Comparison of ENCODE assay signal across 26 mouse cellular contexts in the genomic region with DNA sequence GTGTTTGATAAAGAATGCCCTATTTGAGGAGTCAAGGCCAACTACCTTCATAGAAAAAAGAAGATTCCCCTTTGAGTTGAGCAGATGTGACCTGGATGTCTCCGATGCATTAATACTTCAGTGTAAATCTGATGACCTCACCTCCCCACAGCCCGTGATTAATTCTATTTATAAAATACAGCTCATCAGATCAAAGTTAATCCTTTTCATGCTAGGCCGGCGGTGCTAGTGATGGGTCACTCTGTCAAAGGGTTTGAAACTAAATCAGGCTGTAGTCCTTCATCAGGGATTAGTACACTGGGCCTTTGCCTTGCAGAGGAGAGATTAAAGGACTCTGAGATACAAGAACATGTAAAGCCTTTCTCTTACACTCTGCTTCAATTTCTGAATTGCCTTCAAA.
DNase-seq lines count a peak whose midpoint lies in the region; ATAC-seq and TF ChIP-seq lines count a peak whose summit lies in the region.
"Had no signal": no experiment of that assay in that cellular context is flagged by ENCODE, and none has a peak within 500 bp of the region (broad histone marks: within the 10 kb centered on the region; RNA-seq: fewer than 3 reads in every experiment).

No protein-coding gene starts in this region.

- ATAC-seq in midbrain, embryonic 16.5 days: no peak
- ATAC-seq in midbrain, embryonic 14.5 days (ENCODE audit: low FRiP score, low TSS enrichment): no peak
- ATAC-seq in midbrain, postnatal 0 days (ENCODE audit: low FRiP score): no peak
- ATAC-seq: forebrain, embryonic 15.5 days had no signal

- no peak for TF ChIP-seq CTCF in midbrain, postnatal 0 days (IDR thresholded peaks at IDR 0.05)
- no peak for TF ChIP-seq CTCF in lung, adult 2 months (IDR thresholded peaks at IDR 0.05; ENCODE audit: insufficient read depth, low read length)

- H3K27me3 ChIP-seq in midbrain, embryonic 10.5 days (ENCODE audit: low read depth, poor library complexity, severe bottlenecking): peaks cover 9% of the 10 kb centered on the region; the same call in 1 of the 2 replicates
- H3K27me3 ChIP-seq in midbrain, embryonic 16.5 days (ENCODE audit: control insufficient read depth, insufficient read depth, low read depth, low read length): no peaks in the 10 kb centered on the region
- H3K27me3 ChIP-seq in midbrain, embryonic 14.5 days (ENCODE audit: control insufficient read depth, insufficient read depth, low read length): no peaks in the 10 kb centered on the region
- no peaks in the 10 kb centered on the region for H3K27me3 ChIP-seq in midbrain, postnatal 0 days (ENCODE audit: insufficient read depth, low read length)
- H3K27me3 ChIP-seq: CH12.LX; embryonic facial prominence, embryonic 13.5 days; forebrain, embryonic 12.5 days; forebrain, embryonic 15.5 days; hindbrain, embryonic 12.5 days; hindbrain, embryonic 15.5 days had no signal

- 45% methylated on average over 4 of the region's 4 CpGs for WGBS in midbrain, embryonic 10.5 days
- WGBS in midbrain, embryonic 16.5 days: 18% methylated on average over 4 of the region's 4 CpGs
- WGBS in midbrain, embryonic 14.5 days: 13% methylated on average over 4 of the region's 4 CpGs
- WGBS in midbrain, postnatal 0 days: 20% methylated on average over 4 of the region's 4 CpGs
- 76% methylated on average over 4 of the region's 4 CpGs for WGBS in lung, adult 2 months

- DNase-seq in midbrain, embryonic 10.5 days (ENCODE audit: low spot score): peak; percentile 17
- DNase-seq in midbrain, embryonic 14.5 days: peak; percentile 19
- no peak for DNase-seq in midbrain, postnatal 0 days (ENCODE audit: low spot score)
- peak; percentile 39 for DNase-seq in retina, adult 2 months (ENCODE audit: low read depth, low spot score)
- DNase-seq in retina, postnatal 7 days (ENCODE audit: low read depth, low spot score): peak; percentile 38
- no peak for DNase-seq in cerebellum, adult 18-20 months
- no peak for DNase-seq in lung, adult 2 months
- DNase-seq: adrenal gland, adult 2 months; adrenal gland, postnatal 14 days; B cell, adult 2 months; cerebellum, adult 2 months; cerebellum, adult 9-11 months; cerebellum, postnatal 36 days; embryo, embryonic 11 days; gastrocnemius, postnatal 25 days had no signal

- H3K27ac ChIP-seq in midbrain, embryonic 10.5 days (replicated peaks): no peak overlapping the region
- no peak overlapping the region for H3K27ac ChIP-seq in midbrain, embryonic 16.5 days (ENCODE audit: low read length)
- H3K27ac ChIP-seq in midbrain, embryonic 14.5 days (replicated peaks; ENCODE audit: low read depth, low read length): no peak overlapping the region
- H3K27ac ChIP-seq in midbrain, postnatal 0 days (ENCODE audit: low read depth, low read length): no peak overlapping the region
- H3K27ac ChIP-seq: embryonic facial prominence, embryonic 10.5 days; embryonic facial prominence, embryonic 13.5 days; forebrain, embryonic 12.5 days; forebrain, embryonic 15.5 days; hindbrain, embryonic 12.5 days; hindbrain, embryonic 15.5 days had no signal

- TF ChIP-seq POLR2A in lung, adult 2 months (IDR thresholded peaks at IDR 0.05; ENCODE audit: borderline replicate concordance, extremely low read depth, low read depth, low read length): no peak

- H3K4me1 ChIP-seq in midbrain, embryonic 10.5 days: peaks cover 31% of the 10 kb centered on the region
- peaks cover 13% of the 10 kb centered on the region for H3K4me1 ChIP-seq in midbrain, embryonic 16.5 days (ENCODE audit: control insufficient read depth, insufficient read depth, low read length)
- H3K4me1 ChIP-seq in midbrain, embryonic 14.5 days (ENCODE audit: control insufficient read depth, insufficient read depth, low read length): peaks cover 12% of the 10 kb centered on the region
- H3K4me1 ChIP-seq in midbrain, postnatal 0 days (ENCODE audit: insufficient read depth, low read length): 0 out of 2 replicates have a peak, but pooled peaks cover 4% of the 10 kb centered on the region
- H3K4me1 ChIP-seq in lung, adult 2 months (ENCODE audit: control insufficient read depth, insufficient read depth, low read length): no peaks in the 10 kb centered on the region
- H3K4me1 ChIP-seq: embryonic facial prominence, embryonic 13.5 days had no signal

- H3K36me3 ChIP-seq in midbrain, embryonic 10.5 days: no peaks in the 10 kb centered on the region
- H3K36me3 ChIP-seq in midbrain, embryonic 16.5 days (ENCODE audit: control insufficient read depth, insufficient read depth, low read length): no peaks in the 10 kb centered on the region
- no peaks in the 10 kb centered on the region for H3K36me3 ChIP-seq in midbrain, embryonic 14.5 days (ENCODE audit: control insufficient read depth, insufficient read depth, low read length)
- H3K36me3 ChIP-seq in midbrain, postnatal 0 days (ENCODE audit: insufficient read depth, low read length): no peaks in the 10 kb centered on the region
- H3K36me3 ChIP-seq: embryonic facial prominence, embryonic 10.5 days; embryonic facial prominence, embryonic 13.5 days; forebrain, embryonic 12.5 days; forebrain, embryonic 15.5 days; G1E; hindbrain, embryonic 12.5 days; hindbrain, embryonic 15.5 days had no signal

- no peak overlapping the region for H3K4me2 ChIP-seq in midbrain, embryonic 16.5 days (ENCODE audit: low read length)
- H3K4me2 ChIP-seq in midbrain, embryonic 14.5 days (ENCODE audit: low read length): no peak overlapping the region
- H3K4me2 ChIP-seq in midbrain, postnatal 0 days (ENCODE audit: low read depth, low read length, poor library complexity, severe bottlenecking): no peak overlapping the region
- H3K4me2 ChIP-seq: embryonic facial prominence, embryonic 13.5 days; forebrain, embryonic 12.5 days; forebrain, embryonic 15.5 days; heart, embryonic 11.5 days; hindbrain, embryonic 12.5 days; hindbrain, embryonic 15.5 days had no signal

- H3K9ac ChIP-seq in midbrain, embryonic 16.5 days (ENCODE audit: low read depth, low read length): no peak overlapping the region
- no peak overlapping the region for H3K9ac ChIP-seq in midbrain, embryonic 14.5 days (replicated peaks; ENCODE audit: low read length)
- no peak overlapping the region for H3K9ac ChIP-seq in midbrain, postnatal 0 days (replicated peaks; ENCODE audit: low read length, poor library complexity, severe bottlenecking)
- H3K9ac ChIP-seq: embryonic facial prominence, embryonic 13.5 days; forebrain, embryonic 12.5 days; forebrain, embryonic 15.5 days; hindbrain, embryonic 12.5 days; hindbrain, embryonic 15.5 days had no signal

- H3K4me3 ChIP-seq in midbrain, embryonic 10.5 days: no peak overlapping the region
- H3K4me3 ChIP-seq in midbrain, embryonic 16.5 days (ENCODE audit: low read depth, low read length): no peak overlapping the region
- no peak overlapping the region for H3K4me3 ChIP-seq in midbrain, embryonic 14.5 days (replicated peaks; ENCODE audit: low read depth, low read length)
- no peak overlapping the region for H3K4me3 ChIP-seq in midbrain, postnatal 0 days (ENCODE audit: low read depth, low read length)
- H3K4me3 ChIP-seq in lung, adult 2 months (replicated peaks; ENCODE audit: extremely low read depth, low read depth, low read length): no peak overlapping the region
- H3K4me3 ChIP-seq: embryonic facial prominence, embryonic 10.5 days; embryonic facial prominence, embryonic 13.5 days; erythroblast, embryonic 14.5 days; forebrain, embryonic 12.5 days; forebrain, embryonic 15.5 days; hindbrain, embryonic 12.5 days; hindbrain, embryonic 15.5 days had no signal

- H3K9me3 ChIP-seq in midbrain, embryonic 10.5 days (replicated peaks): no peaks in the 10 kb centered on the region
- H3K9me3 ChIP-seq in midbrain, embryonic 16.5 days (replicated peaks; ENCODE audit: control insufficient read depth, low read length, poor library complexity, severe bottlenecking): no peaks in the 10 kb centered on the region
- no peaks in the 10 kb centered on the region for H3K9me3 ChIP-seq in midbrain, embryonic 14.5 days (ENCODE audit: control insufficient read depth, low read length)
- no peaks in the 10 kb centered on the region for H3K9me3 ChIP-seq in midbrain, postnatal 0 days (ENCODE audit: low read length)
- H3K9me3 ChIP-seq: embryonic facial prominence, embryonic 10.5 days; embryonic facial prominence, embryonic 13.5 days; forebrain, embryonic 12.5 days; forebrain, embryonic 15.5 days; hindbrain, embryonic 12.5 days; hindbrain, embryonic 15.5 days had no signal

Comparison
In these comparisons a context has a peak if more than half of its experiments do, and no peak if none do; other contexts are left out.
1. DNase-seq: peak in midbrain, embryonic 10.5 days (single experiment), midbrain, embryonic 14.5 days (single experiment), retina, adult 2 months (single experiment) and retina, postnatal 7 days (single experiment); none in midbrain, postnatal 0 days (single experiment), cerebellum, adult 18-20 months (0 of 2) and lung, adult 2 months (single experiment).